Mouse (Mus musculus): Measurements from ENCODE around the gene Blnk. TPM values are rescaled to one million over a fixed set of nuclear protein-coding genes. Genes with fewer than 3 reads are reported as not detected.

Blnk gene
- polyA plus RNA-seq, 1 experiment from 2014 or later: 0.82 TPM

DNA sequence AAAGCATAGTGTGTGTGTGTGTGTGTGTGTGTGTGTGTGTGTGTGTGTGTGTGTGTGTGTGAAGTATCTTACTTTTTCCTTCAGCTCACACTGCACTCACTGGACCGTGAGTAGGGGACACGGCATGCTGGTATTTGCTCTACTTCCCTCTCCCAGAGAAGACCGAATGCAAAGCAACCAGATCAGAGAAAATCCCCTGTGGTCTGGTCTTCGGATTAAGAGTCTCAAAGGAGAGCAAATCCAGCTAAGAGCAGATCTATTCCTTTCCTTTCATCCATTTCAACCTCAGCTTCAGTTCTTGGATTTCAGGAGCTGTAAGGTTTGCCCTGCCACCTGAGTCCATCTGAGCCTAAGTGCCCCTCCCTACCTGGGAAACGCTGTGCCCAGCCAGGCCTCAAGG, 16.3 kb downstream of the Blnk start:
- H3K27me3 ChIP-seq (ENCODE audit: control insufficient read depth, insufficient read depth, low read length): no peaks in the 10 kb centered on the region
- no peak overlapping the region for H3K4me3 ChIP-seq (ENCODE audit: low read depth, low read length)
- no peaks in the 10 kb centered on the region for H3K9me3 ChIP-seq (ENCODE audit: control insufficient read depth, low read length)
- no peak overlapping the region for H3K27ac ChIP-seq (ENCODE audit: low read depth, low read length)
- no peak for ATAC-seq (ENCODE audit: low read depth)
- no peak overlapping the region for H3K9ac ChIP-seq (replicated peaks; ENCODE audit: low read depth, low read length)
- H3K4me2 ChIP-seq (ENCODE audit: low read depth, low read length): no peak overlapping the region
- WGBS: 62% methylated on average over 5 of the region's 5 CpGs
- H3K4me1 ChIP-seq (ENCODE audit: control insufficient read depth, insufficient read depth, low read length): no peaks in the 10 kb centered on the region
- H3K36me3 ChIP-seq (ENCODE audit: control insufficient read depth, insufficient read depth, low read length): no peaks in the 10 kb centered on the region

DNA sequence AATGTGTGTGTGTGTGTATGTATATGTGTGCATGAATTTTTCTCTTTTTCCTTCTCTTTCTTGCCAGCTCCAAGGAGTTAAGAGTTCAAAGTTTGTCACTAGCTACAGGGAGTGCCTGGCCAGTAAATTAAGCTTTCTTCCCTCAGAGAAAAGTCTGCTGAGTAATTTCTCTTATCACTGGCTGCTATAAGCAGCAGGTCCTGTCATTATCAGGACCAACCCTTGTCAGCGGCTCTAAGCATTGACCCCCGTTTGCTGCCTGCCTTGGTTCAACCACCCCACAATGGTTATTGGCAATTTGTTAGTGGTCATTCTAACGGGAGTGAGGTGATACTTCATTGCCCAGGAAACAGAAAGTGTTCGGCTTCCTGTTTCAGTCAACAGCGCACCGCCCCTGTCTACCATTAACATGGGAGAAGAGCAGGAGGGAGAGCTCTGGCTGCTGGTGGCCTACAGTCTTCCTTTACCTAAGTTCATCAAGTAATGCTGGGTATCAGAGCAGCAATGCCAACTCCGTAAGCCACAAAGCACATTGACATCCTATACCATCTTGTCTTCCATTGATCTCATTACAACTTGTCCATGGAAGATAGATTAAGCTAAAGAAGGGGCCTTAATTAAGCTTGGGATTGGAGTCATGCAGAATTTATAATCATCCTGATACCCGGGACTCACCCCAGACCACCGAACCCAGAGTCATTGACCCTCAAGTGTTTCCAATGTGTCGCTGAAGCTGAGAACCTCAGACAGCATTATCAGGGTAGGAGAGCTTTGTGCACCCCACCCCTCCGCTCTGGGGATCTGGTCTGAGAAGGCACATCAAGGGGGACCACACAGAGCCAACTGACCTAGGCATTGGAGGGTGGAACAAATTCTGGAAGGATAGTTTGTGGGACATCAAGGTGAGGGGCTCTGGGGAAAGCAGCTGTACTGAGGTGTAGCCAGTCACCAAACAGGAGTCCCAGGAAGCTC, 17.1 kb downstream of the Blnk start:
- no peak overlapping the region for H3K4me2 ChIP-seq (ENCODE audit: low read depth, low read length)
- no peak for ATAC-seq (ENCODE audit: low read depth)
- H3K27me3 ChIP-seq (ENCODE audit: control insufficient read depth, insufficient read depth, low read length): no peaks in the 10 kb centered on the region
- H3K4me3 ChIP-seq (ENCODE audit: low read depth, low read length): no peak overlapping the region
- H3K36me3 ChIP-seq (ENCODE audit: control insufficient read depth, insufficient read depth, low read length): no peaks in the 10 kb centered on the region
- no peak overlapping the region for H3K9ac ChIP-seq (replicated peaks; ENCODE audit: low read depth, low read length)
- H3K27ac ChIP-seq (ENCODE audit: low read depth, low read length): no peak overlapping the region
- WGBS: 85% methylated on average over 11 of the region's 11 CpGs
- no peaks in the 10 kb centered on the region for H3K9me3 ChIP-seq (ENCODE audit: control insufficient read depth, low read length)
- H3K4me1 ChIP-seq (ENCODE audit: control insufficient read depth, insufficient read depth, low read length): no peaks in the 10 kb centered on the region

- H3K36me3 ChIP-seq (ENCODE audit: control insufficient read depth, insufficient read depth, low read length): no peaks in the 10 kb centered on the region
- no peak overlapping the region for H3K9ac ChIP-seq (replicated peaks; ENCODE audit: low read depth, low read length)
- no peak overlapping the region for H3K27ac ChIP-seq (ENCODE audit: low read depth, low read length)
- H3K4me2 ChIP-seq (ENCODE audit: low read depth, low read length): no peak overlapping the region
- no peaks in the 10 kb centered on the region for H3K9me3 ChIP-seq (ENCODE audit: control insufficient read depth, low read length)
- no peaks in the 10 kb centered on the region for H3K27me3 ChIP-seq (ENCODE audit: control insufficient read depth, insufficient read depth, low read length)
- H3K4me1 ChIP-seq (ENCODE audit: control insufficient read depth, insufficient read depth, low read length): no peaks in the 10 kb centered on the region
- no peak for ATAC-seq (ENCODE audit: low read depth)
- WGBS: 91% methylated on average over 5 of the region's 5 CpGs
- H3K4me3 ChIP-seq (ENCODE audit: low read depth, low read length): no peak overlapping the region
Observed at GRCm38 (mm10) chr19:40971273-40971914, 22.9 kb downstream of the Blnk start.

DNA sequence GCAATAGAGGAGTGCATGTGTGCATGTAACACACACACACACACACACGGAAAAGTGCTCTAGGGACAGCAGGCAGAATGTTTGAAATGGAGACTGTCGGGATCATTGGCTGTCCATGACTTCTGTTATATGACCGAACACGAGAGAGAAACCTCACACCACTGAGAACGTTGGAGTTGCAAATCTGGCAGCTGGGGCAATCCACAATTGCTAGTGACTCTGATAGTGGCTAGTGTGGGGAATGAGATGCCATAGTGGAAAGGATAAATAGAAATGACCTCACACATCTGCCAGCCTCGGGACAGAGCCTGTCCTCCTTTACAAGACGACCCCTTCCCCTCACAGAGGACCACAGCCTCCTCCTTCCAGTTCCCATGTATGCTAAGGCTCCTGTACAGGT, 23.6 kb downstream of the Blnk start:
- Histone ChIP-seq H3K4me2 (ENCODE audit: low read depth, low read length) (no peak overlapping the region), H3K9me3 (ENCODE audit: control insufficient read depth, low read length) (no peaks in the 10 kb centered on the region), H3K36me3 (ENCODE audit: control insufficient read depth, insufficient read depth, low read length) (no peaks in the 10 kb centered on the region), H3K27me3 (ENCODE audit: control insufficient read depth, insufficient read depth, low read length) (no peaks in the 10 kb centered on the region), H3K4me3 (ENCODE audit: low read depth, low read length) (no peak overlapping the region), H3K27ac (ENCODE audit: low read depth, low read length) (no peak overlapping the region), H3K4me1 (ENCODE audit: control insufficient read depth, insufficient read depth, low read length) (no peaks in the 10 kb centered on the region), H3K9ac (replicated peaks; ENCODE audit: low read depth, low read length) (no peak overlapping the region)
- no peak for ATAC-seq (ENCODE audit: low read depth)
- WGBS: 86% methylated on average over 7 of the region's 7 CpGs

GRCm38 (mm10) chr19:40970301-40970700, 24.0 kb downstream of the Blnk start:
- Histone ChIP-seq H3K9me3 (ENCODE audit: control insufficient read depth, low read length) (no peaks in the 10 kb centered on the region), H3K4me1 (ENCODE audit: control insufficient read depth, insufficient read depth, low read length) (no peaks in the 10 kb centered on the region), H3K27ac (ENCODE audit: low read depth, low read length) (no peak overlapping the region), H3K9ac (replicated peaks; ENCODE audit: low read depth, low read length) (no peak overlapping the region), H3K27me3 (ENCODE audit: control insufficient read depth, insufficient read depth, low read length) (no peaks in the 10 kb centered on the region), H3K4me2 (ENCODE audit: low read depth, low read length) (no peak overlapping the region), H3K4me3 (ENCODE audit: low read depth, low read length) (no peak overlapping the region), H3K36me3 (ENCODE audit: control insufficient read depth, insufficient read depth, low read length) (no peaks in the 10 kb centered on the region)
- 74% methylated on average over 4 of the region's 4 CpGs for WGBS
- no peak for ATAC-seq (ENCODE audit: low read depth)

GRCm38 (mm10) chr19:40964936-40965850, 29.1 kb downstream of the Blnk start:
- ATAC-seq (ENCODE audit: low read depth): no peak

DNA sequence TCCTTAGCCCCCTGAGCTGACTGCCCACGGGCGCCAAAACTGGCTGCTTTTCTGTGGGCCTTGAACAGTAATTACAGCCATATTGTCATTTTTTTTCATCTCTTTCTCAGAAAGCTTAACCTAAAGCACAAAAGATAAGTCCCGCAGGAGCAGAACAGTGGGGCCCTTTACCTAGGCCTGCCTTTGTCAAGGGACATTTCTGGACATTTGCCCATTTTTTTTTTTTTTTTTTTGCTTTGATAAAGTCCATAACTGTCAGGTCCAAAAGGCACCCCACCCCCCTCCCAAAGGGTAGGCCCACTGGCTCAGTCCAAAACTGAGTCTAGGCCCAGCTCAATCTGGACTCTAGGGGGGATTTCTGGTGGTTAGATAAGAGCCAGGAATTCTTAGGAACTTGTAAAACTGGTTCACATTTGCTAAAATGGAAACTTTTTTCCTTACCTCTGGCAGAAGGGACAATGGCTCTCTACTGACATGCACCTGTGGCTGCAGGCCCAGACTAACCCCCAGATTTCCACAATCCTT, 29.9 kb downstream of the Blnk start:
- 86% methylated on average over 3 of the region's 3 CpGs for WGBS
- ATAC-seq (ENCODE audit: low read depth): no peak
- H3K27me3 ChIP-seq (ENCODE audit: control insufficient read depth, insufficient read depth, low read length): no peaks in the 10 kb centered on the region

More at GRCm38 (mm10) chr19:40964936-40965850, 29.1 kb downstream of the Blnk start:
- no peaks in the 10 kb centered on the region for H3K4me1 ChIP-seq (ENCODE audit: control insufficient read depth, insufficient read depth, low read length)
- no peak overlapping the region for H3K27ac ChIP-seq (ENCODE audit: low read depth, low read length)
- H3K9me3 ChIP-seq (ENCODE audit: control insufficient read depth, low read length): no peaks in the 10 kb centered on the region
- H3K4me3 ChIP-seq (ENCODE audit: low read depth, low read length): no peak overlapping the region
- H3K36me3 ChIP-seq (ENCODE audit: control insufficient read depth, insufficient read depth, low read length): no peaks in the 10 kb centered on the region
- H3K27me3 ChIP-seq (ENCODE audit: control insufficient read depth, insufficient read depth, low read length): no peaks in the 10 kb centered on the region
- no peak overlapping the region for H3K9ac ChIP-seq (replicated peaks; ENCODE audit: low read depth, low read length)
- H3K4me2 ChIP-seq (ENCODE audit: low read depth, low read length): no peak overlapping the region
- 82% methylated on average over 5 of the region's 6 CpGs for WGBS

GRCm38 (mm10) chr19:40962988-40963387, 31.3 kb downstream of the Blnk start:
- no peak for ATAC-seq (ENCODE audit: low read depth)
- Histone ChIP-seq H3K4me2 (ENCODE audit: low read depth, low read length) (no peak overlapping the region), H3K4me1 (ENCODE audit: control insufficient read depth, insufficient read depth, low read length) (no peaks in the 10 kb centered on the region), H3K9ac (replicated peaks; ENCODE audit: low read depth, low read length) (no peak overlapping the region), H3K36me3 (ENCODE audit: control insufficient read depth, insufficient read depth, low read length) (no peaks in the 10 kb centered on the region), H3K27ac (ENCODE audit: low read depth, low read length) (no peak overlapping the region), H3K4me3 (ENCODE audit: low read depth, low read length) (no peak overlapping the region), H3K27me3 (ENCODE audit: control insufficient read depth, insufficient read depth, low read length) (no peaks in the 10 kb centered on the region), H3K9me3 (ENCODE audit: control insufficient read depth, low read length) (no peaks in the 10 kb centered on the region)
- 50% methylated on average over 12 of the region's 12 CpGs for WGBS

More for the DNA sequence above, 29.9 kb downstream of the Blnk start:
- no peaks in the 10 kb centered on the region for H3K9me3 ChIP-seq (ENCODE audit: control insufficient read depth, low read length)
- H3K36me3 ChIP-seq (ENCODE audit: control insufficient read depth, insufficient read depth, low read length): no peaks in the 10 kb centered on the region
- H3K27ac ChIP-seq (ENCODE audit: low read depth, low read length): no peak overlapping the region
- H3K4me1 ChIP-seq (ENCODE audit: control insufficient read depth, insufficient read depth, low read length): no peaks in the 10 kb centered on the region
- no peak overlapping the region for H3K9ac ChIP-seq (replicated peaks; ENCODE audit: low read depth, low read length)
- no peak overlapping the region for H3K4me3 ChIP-seq (ENCODE audit: low read depth, low read length)
- H3K4me2 ChIP-seq (ENCODE audit: low read depth, low read length): no peak overlapping the region
